Mouse (Mus musculus): ENCODE data around the gene Adgrg3.
A peak's percentile ranks its signal among the peaks of the same experiment; 100 is the strongest.

The Adgrg3 gene

DNA sequence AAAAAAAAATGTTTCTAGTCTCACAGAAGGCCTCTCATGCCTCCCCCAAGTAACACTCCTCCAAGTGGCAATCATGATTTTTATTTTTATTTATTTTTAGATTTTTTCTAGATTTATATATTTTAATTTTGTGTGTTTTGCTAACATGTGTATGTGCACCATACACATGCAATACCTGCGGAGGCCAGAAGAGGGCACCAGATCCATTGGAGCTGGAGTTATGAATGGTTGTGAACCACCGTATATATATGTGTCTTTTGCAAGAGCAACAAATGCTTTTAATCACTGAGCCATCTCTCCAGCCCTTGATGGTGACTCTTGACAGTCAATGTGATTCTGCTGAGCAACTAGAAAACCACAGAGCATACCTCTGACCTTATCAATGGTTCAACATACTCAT lies 7.9 kb downstream of the Adgrg3 start:
- peak; percentile 70 for DNase-seq

- peak; percentile 70 for DNase-seq
Observed at GRCm38 (mm10) chr8:95028391-95028790, 10.9 kb downstream of the Adgrg3 start.

DNA sequence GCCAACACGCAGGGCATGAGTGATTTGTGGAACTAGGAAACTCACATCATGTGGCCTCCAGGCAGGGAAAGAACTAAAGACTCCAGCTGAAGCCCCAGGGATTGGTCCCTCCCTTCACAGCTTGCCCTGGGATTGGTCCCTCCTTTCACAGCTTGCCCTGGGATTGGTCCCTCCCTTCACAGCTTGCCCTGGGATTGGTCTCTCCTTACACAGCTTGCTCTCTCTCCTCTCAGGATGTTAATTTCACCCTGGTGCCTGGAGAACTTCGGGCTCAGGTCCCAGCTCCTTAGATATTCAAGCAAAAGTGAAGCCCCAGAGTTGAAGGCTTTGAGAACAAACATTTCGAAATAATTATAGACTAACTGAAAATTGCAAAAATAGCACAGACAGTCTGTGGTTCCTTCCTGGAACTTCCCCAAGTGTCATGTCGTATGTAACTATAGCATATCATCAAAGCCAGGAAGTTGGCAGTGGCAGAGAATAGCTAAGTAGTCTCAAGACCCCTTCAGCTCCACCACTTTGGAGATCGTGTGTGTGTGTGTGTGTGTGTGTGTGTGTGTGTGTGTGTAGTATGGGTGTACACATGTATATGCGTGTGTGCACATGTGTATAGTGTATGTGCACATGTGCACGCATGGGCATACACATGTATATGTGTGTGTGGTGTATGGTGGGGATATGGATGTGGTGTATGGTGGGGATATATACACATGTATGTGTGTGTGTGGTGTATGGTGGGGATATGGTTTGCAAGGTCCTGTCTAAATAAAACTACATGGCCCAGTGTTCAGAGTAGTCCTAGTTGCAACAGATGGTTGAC lies 19.8 kb downstream of the Adgrg3 start:
- peak; percentile 56 for DNase-seq

GRCm38 (mm10) chr8:95041883-95042784 lies 24.6 kb downstream of the Adgrg3 start:
- peak; percentile 55 for DNase-seq

GRCm38 (mm10) chr8:95044811-95045210 lies 27.3 kb downstream of the Adgrg3 start:
- DNase-seq = no peak

DNA sequence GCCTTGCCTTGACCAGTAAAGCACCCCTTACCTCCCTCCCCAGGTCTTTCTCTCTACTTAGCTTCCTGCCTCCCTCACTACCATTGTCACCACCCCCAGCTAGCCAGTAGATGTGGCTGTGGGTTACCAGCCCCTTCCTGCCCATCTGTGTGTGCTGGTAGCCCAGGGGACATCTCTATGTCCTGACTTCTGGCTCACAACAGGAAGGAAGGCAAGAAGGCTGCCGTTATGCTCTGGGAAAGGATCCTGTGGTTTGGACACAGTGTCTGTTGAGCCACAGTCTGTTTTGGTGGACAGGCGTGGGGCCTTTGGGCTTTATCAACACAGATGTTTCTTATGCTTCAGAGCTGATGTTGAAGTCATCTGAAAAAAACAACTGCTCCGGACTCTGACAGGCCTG lies 29.5 kb downstream of the Adgrg3 start:
- no peak for DNase-seq

- no peak for DNase-seq
Observed at GRCm38 (mm10) chr8:95047884-95048680, 30.6 kb downstream of the Adgrg3 start.

DNA sequence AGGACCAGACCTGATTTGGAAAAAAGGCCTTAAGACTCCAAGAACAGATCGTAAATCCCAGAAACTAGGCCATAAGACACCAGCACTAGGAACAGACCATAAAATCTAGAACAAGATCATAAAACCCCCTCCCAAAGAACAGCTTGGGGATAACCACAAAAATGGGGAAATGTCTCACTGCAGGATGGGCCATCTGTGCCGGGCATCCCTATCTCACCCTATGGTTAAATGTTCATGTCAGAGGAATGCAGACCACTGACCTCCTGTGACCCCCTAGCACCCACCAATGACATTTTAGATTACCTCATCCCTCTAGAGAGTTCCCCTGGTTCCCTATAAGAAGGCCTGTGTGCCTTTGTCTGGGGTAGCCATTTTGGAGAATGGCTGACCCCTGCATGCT lies 32.1 kb downstream of the Adgrg3 start:
- no peak for DNase-seq

- no peak for DNase-seq
Observed at GRCm38 (mm10) chr8:95054438-95054837, 36.9 kb downstream of the Adgrg3 start.

- DNase-seq = no peak
Observed at GRCm38 (mm10) chr8:95054927-95055510, 37.5 kb downstream of the Adgrg3 start, which contains the start of gene Drc7. TSS of gene Drc7 (plus strand) at chr8:95055103.

DNA sequence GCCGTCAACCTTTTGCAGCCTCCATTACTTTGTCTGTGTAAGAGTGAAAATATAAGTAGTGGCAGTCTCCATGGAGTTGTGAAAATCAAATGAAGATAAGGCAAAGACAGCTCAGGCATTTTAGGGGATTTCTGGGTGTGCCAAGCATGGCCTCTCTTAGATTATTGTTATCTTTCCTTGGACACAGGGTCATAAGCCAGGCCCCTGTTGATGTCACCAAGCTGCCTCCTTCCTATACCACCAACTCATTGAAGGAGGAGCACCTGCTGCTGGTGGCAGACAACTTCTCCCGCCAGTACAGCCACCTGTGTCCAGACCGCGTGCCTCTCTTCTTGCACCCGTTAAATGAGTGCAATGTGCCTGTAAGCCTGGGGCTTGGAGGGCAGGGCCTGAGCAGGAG lies 38.9 kb downstream of the Adgrg3 start:
- no peak for DNase-seq

- no peak for DNase-seq
Observed at GRCm38 (mm10) chr8:95058661-95059060, 41.2 kb downstream of the Adgrg3 start.

- DNase-seq = peak; percentile 57
Observed at GRCm38 (mm10) chr8:95059812-95060533, 42.5 kb downstream of the Adgrg3 start.

GRCm38 (mm10) chr8:95064531-95064930 lies 47.0 kb downstream of the Adgrg3 start:
- DNase-seq = no peak

- DNase-seq = peak; percentile 84
Observed at GRCm38 (mm10) chr8:95067582-95067981, 50.1 kb downstream of the Adgrg3 start.

GRCm38 (mm10) chr8:95075504-95075903 lies 58.0 kb downstream of the Adgrg3 start:
- no peak for DNase-seq

DNA sequence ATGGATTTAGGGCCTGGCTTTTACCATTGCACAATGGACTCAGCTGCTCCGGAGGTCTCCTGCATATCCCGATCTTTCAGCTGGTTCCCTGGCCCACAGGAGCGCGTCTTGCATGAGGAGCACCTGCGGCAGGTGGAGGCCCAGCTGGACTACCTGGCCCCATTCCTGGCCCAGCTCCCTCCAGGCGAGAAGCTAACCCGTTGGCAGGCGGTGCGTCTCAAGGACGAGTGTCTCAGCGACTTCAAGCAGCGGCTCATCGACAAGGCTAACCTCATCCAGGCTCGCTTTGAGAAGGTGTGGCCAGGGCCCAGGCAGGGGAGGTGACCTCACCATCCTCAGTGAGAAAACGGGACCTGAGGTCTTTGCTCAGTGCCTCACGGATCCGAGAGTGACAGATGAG lies 58.7 kb downstream of the Adgrg3 start:
- no peak for DNase-seq

DNA sequence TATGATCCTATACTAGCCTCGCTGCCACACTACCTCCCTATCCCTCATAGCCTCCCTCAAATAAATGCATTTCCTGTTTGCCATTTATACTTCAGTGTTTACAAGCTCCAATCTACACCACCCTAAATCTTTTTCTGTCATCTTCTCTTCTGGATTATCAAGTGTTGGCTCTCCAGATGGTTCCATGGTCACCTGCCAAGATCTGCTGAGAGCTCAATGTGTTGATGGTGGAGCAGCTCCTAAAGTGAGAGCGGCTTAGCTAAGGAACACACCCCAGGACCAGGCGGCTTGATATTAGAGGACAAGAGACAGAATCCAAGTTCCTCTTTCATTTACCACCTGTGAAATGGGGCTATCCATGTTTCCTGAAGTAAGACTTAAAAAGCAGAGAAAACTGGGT lies 60.6 kb downstream of the Adgrg3 start:
- no peak for DNase-seq

- no peak for DNase-seq
Observed at GRCm38 (mm10) chr8:95079305-95079704, 61.8 kb downstream of the Adgrg3 start.

- DNase-seq = peak; percentile 98
Observed at GRCm38 (mm10) chr8:95080381-95081341, 63.2 kb downstream of the Adgrg3 start, which contains the start of gene Katnb1. TSS of gene Katnb1 (plus strand) at chr8:95081186.

Measured in kidney, postnatal 10 days (tissue).